Mouse (Mus musculus) heart, postnatal 36 days (tissue): ENCODE data around the gene Strn. TPM values are rescaled to one million over a fixed set of nuclear protein-coding genes. Genes with fewer than 3 reads are reported as not detected.

Experiments used
- DNase-seq, 2 experiments: peaks; one replicate each; pipeline ENCODE4 v3.0.0; 2021 to 2022
- intact Hi-C: fragments of 180-260 bp; cut with DNase I; formaldehyde crosslinking; loops from one replicate; pipeline ENCODE4 v1.15.1; 2025
- total RNA-seq, 2 experiments: library from RNA; stranded (reverse); gene quantifications; 2 replicates each; pipeline ENCODE4 v1.2.3; 2021

Strn gene
- total RNA-seq, 2 experiments from 2014 or later: 22.1 to 27.9 TPM

- intact Hi-C loops: no loop called here
- no peak for DNase-seq
Measured at GRCm38 (mm10) chr17:78621863-78622262, 115.1 kb downstream of the Strn start.

GRCm38 (mm10) chr17:78620740-78621139 is 116.3 kb downstream of the Strn start:
- DNase-seq: no peak
- intact Hi-C loops: no loop called here

- intact Hi-C loops: no loop called here
- no peak for DNase-seq
Measured at GRCm38 (mm10) chr17:78619981-78620380, 117.0 kb downstream of the Strn start.

DNA sequence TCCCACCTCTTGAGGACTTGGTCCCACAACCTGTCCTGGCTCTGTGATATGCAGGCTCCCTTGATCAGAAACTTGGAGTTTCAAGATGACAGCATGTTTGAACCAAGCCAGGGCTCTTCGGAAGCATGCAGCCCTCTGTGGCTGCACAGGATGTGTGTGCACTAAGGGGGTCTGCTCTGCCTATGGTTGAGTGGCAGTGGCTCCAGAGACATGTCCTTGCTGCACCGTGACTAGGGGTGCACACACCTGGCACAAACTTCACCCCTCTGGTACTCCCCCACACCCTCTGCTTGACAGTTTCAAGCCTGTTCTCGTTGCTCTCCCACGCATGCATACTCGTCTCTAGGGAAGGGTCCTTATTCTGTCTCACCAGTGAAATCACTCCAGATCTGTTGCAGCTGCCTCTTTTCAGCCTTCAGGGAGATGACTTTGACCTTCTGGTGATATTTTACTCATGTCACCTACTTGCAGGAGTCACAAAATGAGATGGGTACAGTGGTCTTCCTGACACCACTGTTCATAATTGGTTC is 118.8 kb downstream of the Strn start:
- intact Hi-C loops: no loop called here
- DNase-seq: no peak

GRCm38 (mm10) chr17:78615096-78615495 is 121.9 kb downstream of the Strn start:
- DNase-seq: no peak
- intact Hi-C loops: no loop called here

- intact Hi-C loops: no loop called here
Measured at GRCm38 (mm10) chr17:78614481-78614880, 122.5 kb downstream of the Strn start.

GRCm38 (mm10) chr17:78611117-78611516 is 125.9 kb downstream of the Strn start:
- intact Hi-C loops: no loop called here
- DNase-seq: no peak

More at GRCm38 (mm10) chr17:78614481-78614880, 122.5 kb downstream of the Strn start:
- DNase-seq: no peak

GRCm38 (mm10) chr17:78609191-78609855 is 127.7 kb downstream of the Strn start:
- DNase-seq: no peak
- intact Hi-C loops: no loop called here

GRCm38 (mm10) chr17:78608716-78609115 is 128.3 kb downstream of the Strn start:
- intact Hi-C loops: no loop called here

DNA sequence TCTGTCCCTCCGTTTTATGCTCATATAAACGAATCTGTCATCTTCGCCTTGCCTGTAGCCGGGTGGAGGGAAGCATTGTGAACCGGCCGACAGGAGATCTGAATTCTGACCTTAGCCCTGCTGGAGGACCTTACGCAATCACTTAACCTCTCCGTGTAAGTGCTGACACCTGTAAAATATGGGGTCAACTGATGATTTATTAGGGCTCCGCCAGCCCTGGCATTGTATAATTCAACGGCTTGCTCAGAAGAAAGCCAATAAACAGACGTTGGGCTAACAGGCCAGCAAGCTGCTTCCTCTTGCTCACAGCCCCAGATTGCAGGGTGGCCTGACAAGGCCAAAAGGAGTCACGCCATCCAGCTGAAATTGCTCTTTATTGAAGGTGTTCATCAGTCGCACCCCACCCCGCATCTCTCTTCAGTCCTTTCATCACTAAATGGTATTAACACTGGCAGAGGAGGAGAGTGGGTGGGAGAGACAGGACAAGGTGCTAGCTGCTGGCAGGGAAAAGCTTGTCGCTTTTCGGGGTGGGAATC is 128.8 kb downstream of the Strn start:
- intact Hi-C loops: no loop called here
- no peak for DNase-seq

More at GRCm38 (mm10) chr17:78608716-78609115, 128.3 kb downstream of the Strn start:
- DNase-seq: no peak

- intact Hi-C loops: loop anchor here (5.0 kb wide), 2 partner anchors 128 to 407 kb away; no protein-coding TSS in a partner anchor
- peak; percentile 43 to 67 for DNase-seq
Measured at GRCm38 (mm10) chr17:78604431-78604830, 132.6 kb downstream of the Strn start.

GRCm38 (mm10) chr17:78603872-78604271 is 133.1 kb downstream of the Strn start:
- intact Hi-C loops: loop anchor here (2.0 to 5.0 kb wide), 3 partner anchors 107 to 407 kb away; no protein-coding TSS in a partner anchor

DNA sequence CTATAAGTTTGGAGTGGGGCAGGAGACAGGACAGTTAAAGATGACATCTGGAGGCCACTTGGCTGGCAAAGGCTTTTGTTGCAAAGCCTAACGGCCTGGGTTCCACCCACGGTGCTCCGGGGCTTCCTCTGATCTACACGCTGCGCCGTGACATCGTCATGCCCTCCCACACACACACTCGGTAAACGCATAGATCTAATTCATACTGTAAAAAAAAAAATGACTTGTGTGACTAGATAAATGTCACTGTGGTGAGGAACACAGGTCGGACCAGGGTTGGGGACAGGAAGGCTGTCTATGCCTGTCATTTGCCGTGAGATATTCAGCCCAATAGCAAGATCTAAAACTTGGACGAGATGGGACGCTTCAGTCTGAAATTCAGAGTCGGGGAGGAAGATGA is 134.7 kb downstream of the Strn start:
- intact Hi-C loops: loop anchor here (2.0 to 5.0 kb wide), 3 partner anchors 106 to 405 kb away; no protein-coding TSS in a partner anchor
- DNase-seq: no peak

More at GRCm38 (mm10) chr17:78603872-78604271, 133.1 kb downstream of the Strn start:
- DNase-seq: peak; percentile 80

GRCm38 (mm10) chr17:78601601-78602000 is 135.4 kb downstream of the Strn start:
- intact Hi-C loops: loop anchor here (5.0 kb wide), 2 partner anchors 131 to 404 kb away; no protein-coding TSS in a partner anchor
- no peak for DNase-seq

- intact Hi-C loops: loop anchor here (5.0 kb wide), 2 partner anchors 131 to 404 kb away; no protein-coding TSS in a partner anchor
- no peak for DNase-seq
Measured at GRCm38 (mm10) chr17:78601042-78601441, 136.0 kb downstream of the Strn start.

Other genes starting within 250 kb of the Strn start
- gene Vit, start 229.1 kb downstream of the Strn start, total RNA-seq: 1 to 10 TPM; 1.1 to 1.5 TPM
- gene Heatr5b, start 98.2 kb upstream of the Strn start, total RNA-seq: 10 to 100 TPM; 42.5 to 44.8 TPM
- 10 to 100 TPM; 28.4 to 28.5 TPM for gene Gpatch11, start 98.4 kb upstream of the Strn start, total RNA-seq
- gene Eif2ak2, start 145.4 kb upstream of the Strn start, total RNA-seq: 10 to 100 TPM; 10.2 to 10.7 TPM
- not detected for gene Sult6b1, start 169.8 kb upstream of the Strn start, total RNA-seq
- gene Cebpzos, start 179.3 kb upstream of the Strn start, total RNA-seq: 10 to 100 TPM; 55.3 to 59.9 TPM
- 10 to 100 TPM; 20.7 to 25.2 TPM for gene Cebpz, start 199.9 kb upstream of the Strn start, total RNA-seq
- 10 to 100 TPM; 47.9 to 58.1 TPM for gene Ndufaf7, start 199.9 kb upstream of the Strn start, total RNA-seq